Mouse (Mus musculus): ENCODE measurements around the gene Tbpl1.

GRCm38 (mm10) chr10:22696236-22696635 is 35.5 kb downstream of the Tbpl1 start:
- no peak for TF ChIP-seq POLR2A (IDR thresholded peaks at IDR 0.05; ENCODE audit: insufficient read length, low read depth)
- TF ChIP-seq TCF12 (IDR thresholded peaks at IDR 0.05; ENCODE audit: insufficient read depth, poor library complexity, severe bottlenecking): no peak
- no peak for TF ChIP-seq REST (IDR thresholded peaks at IDR 0.05; ENCODE audit: insufficient read depth, insufficient read length)
- no peak for TF ChIP-seq CEBPB (IDR thresholded peaks at IDR 0.05; ENCODE audit: insufficient read depth, poor library complexity, severe bottlenecking)
- TF ChIP-seq USF1 (IDR thresholded peaks at IDR 0.05; ENCODE audit: low read depth): no peak
- TF ChIP-seq MYOG (IDR thresholded peaks at IDR 0.05; ENCODE audit: control insufficient read depth in 1 of 3, insufficient read depth in 1 of 3, insufficient read length in 2 of 3, low read depth in 2 of 3): no peak
- no peak for TF ChIP-seq POLR2AphosphoS2 (IDR thresholded peaks at IDR 0.05; ENCODE audit: insufficient read length, low read depth)

Data from myocyte (in vitro differentiated cells).